Mouse (Mus musculus) liver, embryonic 15.5 days (tissue): ENCODE results near the gene Pfdn2. TPM values are rescaled to one million over a fixed set of nuclear protein-coding genes. Genes with fewer than 3 reads are reported as not detected.

Experiments
- ATAC-seq: fragments of 200-750 bp; cut with Nextera tagmentation; 2 replicates; pipeline ENCODE4 v1.8.0; 2017; ENCODE audit warnings: moderate number of reproducible peaks, mild to moderate bottlenecking, moderate library complexity; ENCODE audit not compliant: insufficient read depth
- H3K27ac ChIP-seq: fragments of 300-500 bp; sonication (generic); replicated peaks from 2 replicates; pipeline ENCODE4 v1.5.1; 2015; ENCODE audit warnings: mild to moderate bottlenecking, inconsistent platforms
- H3K27me3 ChIP-seq: fragments of 300-500 bp; sonication (generic); 2 replicates; pipeline ENCODE4 v1.6.1; 2015; ENCODE audit warnings: mild to moderate bottlenecking, inconsistent platforms
- H3K36me3 ChIP-seq: fragments of 300-500 bp; sonication (generic); replicated peaks from 2 replicates; pipeline ENCODE4 v1.6.1; 2015; ENCODE audit warnings: moderate library complexity, mild to moderate bottlenecking, inconsistent platforms
- H3K4me1 ChIP-seq: fragments of 300-500 bp; sonication (generic); replicated peaks from 2 replicates; pipeline ENCODE4 v1.6.1; 2015; ENCODE audit warnings: inconsistent platforms
- H3K4me2 ChIP-seq: fragments of 300-500 bp; sonication (generic); 2 replicates; pipeline ENCODE4 v1.6.1; 2015; ENCODE audit warnings: moderate library complexity, mild to moderate bottlenecking, inconsistent platforms
- H3K4me3 ChIP-seq: fragments of 300-500 bp; sonication (generic); replicated peaks from 2 replicates; pipeline ENCODE4 v1.5.1; 2015; ENCODE audit warnings: mild to moderate bottlenecking, inconsistent platforms
- H3K9ac ChIP-seq: fragments of 300-500 bp; sonication (generic); 2 replicates; pipeline ENCODE4 v1.6.1; 2015; ENCODE audit warnings: moderate library complexity, mild to moderate bottlenecking, inconsistent platforms
- H3K9me3 ChIP-seq: fragments of 300-500 bp; sonication (generic); replicated peaks from 2 replicates; pipeline ENCODE4 v1.6.1; 2016; ENCODE audit warnings: inconsistent platforms
- WGBS: fragments of 180-500 bp; shearing (Covaris S2); methylation state at CpG from one replicate; pipeline ENCODE4 v1.1.7; 2015; ENCODE audit warnings: mixed read lengths; ENCODE audit not compliant: insufficient replicate concordance; 5-methylcytosine and 5-hydroxymethylcytosine counted together
- polyA plus RNA-seq: library from polyadenylated mRNA; unstranded; fragments of >200 nt; fragmentation: Nextera tagmentation; extraction: Ambion mirVana; gene quantifications from 2 replicates; pipeline ENCODE4 v1.2.1, GENCODE M21; 2015

The Pfdn2 gene
- polyA plus RNA-seq, 1 experiment from 2014 or later: 37.5 TPM

DNA sequence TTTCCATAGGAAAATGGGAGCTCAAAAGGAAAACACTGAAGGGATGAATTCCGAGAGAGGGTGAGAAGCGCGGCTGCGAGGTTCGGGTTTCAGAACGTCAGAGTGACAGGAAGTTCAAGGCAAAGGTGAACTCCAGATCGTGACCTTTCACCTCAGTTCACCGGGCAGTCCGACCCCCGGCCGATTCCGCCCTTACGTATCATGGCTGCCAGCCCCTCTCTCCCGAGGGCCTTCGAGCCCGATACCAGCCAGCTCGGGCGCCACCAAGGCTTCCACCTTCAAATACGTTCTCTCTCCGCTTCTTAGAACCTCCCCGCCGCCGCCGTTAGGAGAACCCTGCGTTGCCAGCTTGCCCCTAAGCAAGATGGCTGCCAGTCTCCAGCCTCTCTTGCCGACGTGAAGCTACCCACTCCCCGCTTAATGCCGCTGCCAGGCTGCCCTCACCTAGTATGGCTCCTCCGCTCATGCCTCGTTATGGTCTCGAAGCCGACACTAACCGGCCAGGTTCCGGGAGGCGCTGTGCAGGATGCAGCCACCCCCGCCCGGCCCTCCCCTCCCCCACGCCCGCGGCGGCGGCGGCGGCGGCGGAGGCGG is 16.5 kb upstream of the Pfdn2 start, which contains the start of gene Dedd:
Gene Dedd, plus strand, starts transcription at position 307 of the 594 bp plus-strand sequence.
- Histone ChIP-seq H3K9me3 (no peaks in the 10 kb centered on the region), H3K27me3 (no peaks in the 10 kb centered on the region), H3K36me3 (peaks cover 6% of the 10 kb centered on the region; the same call in 1 of the 2 replicates), H3K4me1 (peaks cover 48% of the 10 kb centered on the region), H3K4me2 (peak within 1 kb of the TSS; percentile 78), H3K27ac (peak within 1 kb of the TSS; percentile 98), H3K4me3 (peak within 1 kb of the TSS; percentile 93), H3K9ac (peak within 1 kb of the TSS; percentile 85)
- under 1% methylated on average over 48 of the region's 48 CpGs for WGBS
- peak; percentile 84 for ATAC-seq

DNA sequence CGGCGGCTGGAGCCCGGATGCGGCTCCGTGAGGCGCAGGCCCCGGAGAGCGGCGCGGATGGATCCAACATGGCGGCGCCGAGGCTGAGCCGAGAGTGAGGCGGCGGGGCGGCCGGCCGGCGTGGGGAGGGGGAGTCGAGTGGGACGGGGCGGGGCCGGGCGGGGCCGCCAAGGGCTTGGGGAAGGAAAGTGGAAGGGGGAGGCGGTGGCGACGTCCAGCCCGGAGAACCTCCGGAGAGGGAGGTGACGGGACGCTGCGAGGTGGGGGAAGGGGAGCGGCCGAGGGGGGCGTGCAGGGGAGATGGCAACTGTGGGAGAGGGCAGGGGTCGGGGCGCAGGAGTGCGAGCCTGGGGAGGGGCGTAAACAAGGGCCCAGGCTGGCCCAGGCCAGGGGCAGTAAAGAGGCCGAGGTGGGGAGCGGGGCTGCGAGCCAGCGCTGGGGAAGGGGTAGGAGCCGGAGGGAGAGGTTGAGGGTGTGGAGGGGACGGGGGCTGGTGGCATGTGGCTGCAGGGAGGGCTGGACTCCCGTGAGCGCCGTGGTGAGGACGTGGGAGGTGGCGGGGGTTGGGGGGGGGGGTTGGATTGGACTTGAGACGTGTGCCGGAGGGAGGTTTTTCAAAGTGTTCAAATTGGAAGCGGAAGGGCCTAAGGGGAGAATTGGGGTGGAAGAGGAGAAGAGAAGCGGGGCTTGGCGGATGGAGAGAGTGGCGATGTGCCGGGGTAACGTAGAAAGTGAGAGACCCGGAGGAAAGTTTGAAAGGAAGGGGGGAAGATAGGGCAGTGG is 15.8 kb upstream of the Pfdn2 start:
- Histone ChIP-seq H3K9ac (peak overlapping the region; percentile 85), H3K36me3 (peaks cover 6% of the 10 kb centered on the region; the same call in 1 of the 2 replicates), H3K4me3 (peak overlapping the region; percentile 93), H3K27me3 (no peaks in the 10 kb centered on the region), H3K4me2 (peak overlapping the region; percentile 78), H3K4me1 (peaks cover 48% of the 10 kb centered on the region), H3K9me3 (no peaks in the 10 kb centered on the region), H3K27ac (peak overlapping the region; percentile 98)
- WGBS: 2% methylated on average over 59 of the region's 61 CpGs
- peak; percentile 71; the same call in 1 of the 2 replicates for ATAC-seq

DNA sequence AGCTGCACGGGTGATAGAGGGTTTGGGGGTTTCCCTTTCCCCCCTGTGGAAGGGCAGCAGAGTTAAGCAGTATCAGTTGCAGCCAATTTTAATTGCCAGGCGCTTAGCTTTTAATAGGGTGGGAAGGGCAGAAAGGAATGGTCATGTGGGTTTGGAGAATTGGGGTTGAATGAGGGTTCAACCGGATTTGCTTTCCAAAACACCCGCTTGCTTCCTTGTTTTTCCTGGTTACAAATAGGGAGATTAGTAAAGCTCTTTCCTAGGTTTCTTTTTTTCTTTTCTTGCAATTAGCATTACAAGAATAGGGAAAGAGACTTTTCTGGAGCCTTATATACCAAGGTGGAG is 15.3 kb upstream of the Pfdn2 start:
- Histone ChIP-seq H3K36me3 (peaks cover 6% of the 10 kb centered on the region; the same call in 1 of the 2 replicates), H3K4me3 (peak overlapping the region; percentile 93), H3K9me3 (no peaks in the 10 kb centered on the region), H3K27ac (peak overlapping the region; percentile 98), H3K9ac (peak overlapping the region; percentile 85), H3K4me2 (peak overlapping the region; percentile 78), H3K27me3 (no peaks in the 10 kb centered on the region), H3K4me1 (peaks cover 48% of the 10 kb centered on the region)
- ATAC-seq: no peak
- 1% methylated on average over 4 of the region's 4 CpGs for WGBS

DNA sequence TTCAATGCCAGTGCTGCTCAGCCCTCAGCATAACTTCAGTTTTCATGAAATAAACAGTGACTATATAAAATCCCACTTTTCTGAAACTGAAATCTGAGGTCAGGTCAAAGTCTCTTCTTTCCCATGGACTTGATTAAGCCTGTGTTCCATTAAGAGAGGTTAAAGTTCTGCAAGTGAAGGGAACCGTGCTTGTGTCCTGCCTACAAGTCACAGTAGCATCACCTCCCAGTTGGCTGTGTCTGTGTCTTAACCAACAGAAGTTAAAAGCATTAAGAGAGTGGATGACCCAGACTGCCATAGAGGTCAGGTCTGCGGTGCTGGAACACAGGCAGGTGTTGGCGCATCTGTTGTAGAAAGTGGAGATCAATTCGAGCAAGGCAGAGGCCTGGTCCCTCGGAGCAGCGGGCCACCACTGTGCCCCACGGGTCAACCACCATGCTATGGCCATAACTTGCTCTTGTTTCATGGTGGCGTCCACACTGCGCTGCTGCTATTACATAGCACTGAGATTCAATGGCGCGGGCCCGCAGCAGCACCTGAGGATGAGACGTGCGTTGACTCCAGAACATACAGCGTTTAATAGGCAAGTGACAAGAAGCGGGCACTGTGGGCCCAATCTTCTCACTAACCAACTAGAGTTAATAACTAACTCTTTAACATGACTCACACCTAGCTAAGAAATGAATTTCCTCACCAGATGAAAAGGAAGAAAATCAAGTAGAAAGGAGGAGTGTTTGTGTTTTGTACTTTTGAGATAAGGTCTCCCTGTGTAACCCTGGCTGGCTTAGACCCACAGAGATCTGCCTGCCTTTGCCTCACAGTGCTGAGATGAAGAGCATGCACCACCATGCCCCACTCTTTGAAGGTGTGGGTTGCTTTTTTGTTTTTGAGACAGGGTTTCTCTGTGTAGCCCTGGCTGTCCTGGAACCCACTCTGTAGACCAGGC is 2.9 kb upstream of the Pfdn2 start:
- Histone ChIP-seq H3K9me3 (no peaks in the 10 kb centered on the region), H3K4me1 (peaks cover 25% of the 10 kb centered on the region), H3K27me3 (no peaks in the 10 kb centered on the region), H3K27ac (no peak overlapping the region), H3K4me2 (no peak overlapping the region), H3K4me3 (no peak overlapping the region), H3K9ac (no peak overlapping the region), H3K36me3 (peaks cover 60% of the 10 kb centered on the region)
- ATAC-seq: no peak
- WGBS: 87% methylated on average over 16 of the region's 16 CpGs

DNA sequence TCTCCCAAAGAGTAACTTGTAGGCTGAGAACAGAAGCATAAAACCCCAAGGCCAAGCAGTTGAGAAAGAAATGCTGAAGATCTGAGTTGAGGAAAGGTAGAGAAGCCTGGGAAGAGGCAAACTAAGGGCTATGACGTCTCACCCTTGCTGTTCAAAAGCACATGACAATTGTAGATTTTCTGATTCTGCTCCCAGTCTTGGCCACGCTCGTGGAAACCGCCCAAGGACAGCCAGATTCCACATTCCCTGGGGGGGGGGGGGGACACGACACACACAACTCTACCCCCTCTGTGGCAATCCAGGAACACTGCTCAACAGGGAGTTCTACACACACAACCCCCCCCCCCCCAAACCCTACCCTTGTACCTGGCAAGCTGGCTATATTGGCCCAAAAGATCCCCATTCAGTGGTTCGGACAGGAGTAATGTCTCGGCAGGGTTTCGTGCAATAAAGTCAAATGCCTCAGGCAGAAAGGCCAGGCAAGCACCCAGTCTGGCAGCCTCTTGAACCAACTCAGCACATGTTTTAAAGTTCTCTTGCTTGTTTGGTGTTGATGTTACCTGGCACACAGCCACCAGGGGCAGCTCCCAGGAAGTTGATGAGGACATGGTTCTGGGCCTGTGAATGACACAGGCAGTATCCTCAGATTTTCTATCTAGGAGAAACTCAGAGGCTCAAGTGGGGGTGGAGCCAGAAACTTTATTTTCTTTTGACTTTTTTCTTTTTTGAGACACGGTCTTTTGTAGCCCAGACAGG is 1.4 kb upstream of the Pfdn2 start:
- Histone ChIP-seq H3K36me3 (peaks cover 45% of the 10 kb centered on the region), H3K9me3 (no peaks in the 10 kb centered on the region), H3K9ac (no peak overlapping the region), H3K4me1 (peaks cover 27% of the 10 kb centered on the region), H3K4me2 (peak overlapping the region; percentile 84), H3K4me3 (peak overlapping the region; percentile 90; the same call in 1 of the 2 replicates), H3K27ac (peak overlapping the region; percentile 0; the same call in 1 of the 2 replicates), H3K27me3 (no peaks in the 10 kb centered on the region)
- 0 out of 2 replicates have a peak, but pooled peaks have one; percentile 16 for ATAC-seq
- 71% methylated on average over 9 of the region's 9 CpGs for WGBS

DNA sequence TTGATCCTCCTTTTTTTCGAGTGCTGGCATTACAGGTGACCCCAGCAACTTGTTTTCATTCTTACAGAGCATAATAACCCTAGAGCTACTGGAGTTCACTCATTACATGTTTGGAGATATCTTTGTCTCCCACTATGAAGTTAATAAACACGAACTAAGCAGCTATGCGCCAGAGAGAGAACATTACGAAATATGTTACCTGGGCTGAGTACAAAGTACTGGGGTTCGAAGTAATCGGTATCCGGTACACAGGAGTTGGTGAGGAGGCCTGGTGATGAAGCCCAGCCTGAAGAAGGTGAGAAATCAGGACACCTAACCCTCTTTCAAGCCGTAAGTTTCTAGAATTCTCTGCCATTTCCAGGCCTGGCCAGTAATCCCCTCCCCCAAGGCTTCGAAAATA is 755 bp upstream of the Pfdn2 start:
- H3K27me3 ChIP-seq: no peaks in the 10 kb centered on the region
- peak overlapping the region; percentile 90 for H3K4me3 ChIP-seq
- H3K4me1 ChIP-seq: peaks cover 27% of the 10 kb centered on the region
- 64% methylated on average over 9 of the region's 9 CpGs for WGBS
- peaks cover 39% of the 10 kb centered on the region for H3K36me3 ChIP-seq
- peak overlapping the region; percentile 77 for H3K27ac ChIP-seq
- ATAC-seq: peak; percentile 27
- peak overlapping the region; percentile 79 for H3K9ac ChIP-seq
- H3K9me3 ChIP-seq: no peaks in the 10 kb centered on the region
- H3K4me2 ChIP-seq: peak overlapping the region; percentile 84

DNA sequence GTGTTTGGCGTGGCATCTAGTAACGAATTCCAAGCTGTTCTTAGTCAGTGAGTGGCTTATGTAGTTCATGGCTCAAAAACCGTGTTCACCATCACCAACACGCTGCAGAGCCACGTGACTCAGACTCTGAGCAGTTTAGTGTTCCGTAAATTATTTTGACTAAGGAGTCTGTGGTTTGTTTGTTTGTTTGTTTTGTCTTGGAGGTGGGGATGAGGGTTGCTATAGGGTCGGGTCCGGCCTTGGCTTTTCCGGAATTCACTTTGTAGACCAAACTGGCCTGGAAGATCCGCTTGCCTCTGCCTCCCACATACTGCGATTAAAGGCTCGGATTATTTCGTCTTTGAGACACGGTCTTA is 603 bp downstream of the Pfdn2 start:
- 0% methylated on average over 14 of the region's 14 CpGs for WGBS
- H3K27ac ChIP-seq: peak overlapping the region; percentile 77
- H3K4me2 ChIP-seq: peak overlapping the region; percentile 84
- peaks cover 26% of the 10 kb centered on the region for H3K36me3 ChIP-seq
- peaks cover 32% of the 10 kb centered on the region for H3K4me1 ChIP-seq
- H3K27me3 ChIP-seq: no peaks in the 10 kb centered on the region
- peak; percentile 34; the same call in 1 of the 2 replicates for ATAC-seq
- H3K4me3 ChIP-seq: peak overlapping the region; percentile 90
- H3K9ac ChIP-seq: peak overlapping the region; percentile 79
- no peaks in the 10 kb centered on the region for H3K9me3 ChIP-seq

DNA sequence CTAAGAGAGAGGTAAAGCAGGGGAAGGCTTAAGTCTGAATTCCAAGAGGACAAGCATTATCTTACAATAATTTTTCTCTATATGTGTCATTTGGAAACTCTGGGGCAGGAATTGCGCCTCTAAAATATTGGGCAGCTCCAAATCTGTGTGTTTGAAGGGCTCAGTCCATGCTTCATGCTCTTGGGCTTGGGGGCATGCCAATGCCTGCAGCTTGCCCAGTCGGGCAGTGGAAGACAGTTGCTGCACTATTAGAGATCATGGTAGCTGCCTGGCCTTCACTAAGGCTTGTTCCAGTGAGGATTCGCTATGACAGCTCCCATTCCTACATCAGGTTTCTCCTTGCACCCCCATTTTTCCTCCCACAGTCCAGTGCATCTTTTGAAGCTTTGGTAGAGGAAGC is 3.2 kb downstream of the Pfdn2 start:
- H3K4me1 ChIP-seq: peaks cover 32% of the 10 kb centered on the region

DNA sequence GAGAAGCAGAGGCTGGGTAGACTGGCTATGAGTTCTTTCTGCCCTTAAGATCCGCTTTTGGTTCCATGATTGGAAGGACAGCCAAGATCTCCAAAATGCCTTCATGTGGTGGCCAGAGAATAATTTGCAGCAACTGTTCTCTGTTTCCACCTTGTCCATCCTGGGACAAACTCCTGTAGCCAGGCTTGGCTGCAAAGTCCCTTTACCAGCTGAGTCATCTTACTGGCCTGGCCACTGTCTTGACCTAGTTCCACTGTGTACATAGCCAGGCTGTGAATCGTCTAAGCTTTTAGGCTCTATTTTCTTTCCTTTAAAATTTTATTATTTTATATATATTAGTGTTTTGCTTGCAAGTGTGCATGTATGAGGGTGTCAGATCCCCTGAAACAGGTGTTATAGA is 3.7 kb downstream of the Pfdn2 start:
- 84% methylated on average over 2 of the region's 2 CpGs for whole genome bisulfite sequencing

More for the DNA sequence above, 3.2 kb downstream of the Pfdn2 start:
- no peak overlapping the region for H3K4me3 ChIP-seq
- no peaks in the 10 kb centered on the region for H3K27me3 ChIP-seq
- H3K27ac ChIP-seq: no peak overlapping the region
- ATAC-seq: no peak
- WGBS: 78% methylated on average over 3 of the region's 3 CpGs
- H3K4me2 ChIP-seq: no peak overlapping the region
- H3K9ac ChIP-seq: no peak overlapping the region
- 0 out of 2 replicates have a peak, but pooled peaks cover under 1% of the 10 kb centered on the region for H3K36me3 ChIP-seq
- no peaks in the 10 kb centered on the region for H3K9me3 ChIP-seq

DNA sequence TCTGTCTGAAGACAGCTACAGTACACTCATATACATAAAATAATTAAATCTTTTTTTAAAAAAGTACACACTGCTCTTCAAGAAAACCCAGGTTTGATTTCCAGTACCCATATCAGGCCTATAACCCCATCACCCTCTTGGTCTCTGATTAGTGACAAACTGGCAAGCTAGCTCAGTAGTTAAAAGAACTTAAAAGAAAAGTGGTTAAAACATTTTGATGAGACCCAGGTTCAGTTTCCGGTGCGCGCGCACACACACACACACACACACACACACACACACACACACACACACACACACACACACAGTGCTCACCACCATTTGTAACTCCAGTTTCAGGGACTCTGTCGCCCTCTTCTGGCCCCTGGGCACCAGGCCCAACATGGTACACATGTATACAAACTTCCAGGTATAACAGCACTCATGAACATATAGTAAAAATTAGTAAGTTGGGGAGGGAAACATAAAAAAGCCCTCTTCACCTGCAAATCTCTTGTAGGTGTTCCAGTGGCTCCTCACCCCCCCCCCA is 10.4 kb downstream of the Pfdn2 start:
- peaks cover 21% of the 10 kb centered on the region for H3K4me1 ChIP-seq
- no peak overlapping the region for H3K4me2 ChIP-seq
- no peak overlapping the region for H3K4me3 ChIP-seq
- H3K27ac ChIP-seq: no peak overlapping the region
- peaks cover 24% of the 10 kb centered on the region for H3K36me3 ChIP-seq
- no peak overlapping the region for H3K9ac ChIP-seq
- WGBS: 66% methylated on average over 5 of the region's 5 CpGs
- ATAC-seq: no peak
- H3K9me3 ChIP-seq: no peaks in the 10 kb centered on the region
- no peaks in the 10 kb centered on the region for H3K27me3 ChIP-seq

More for the DNA sequence above, 3.7 kb downstream of the Pfdn2 start:
- H3K36me3 ChIP-seq: no peaks in the 10 kb centered on the region
- no peaks in the 10 kb centered on the region for H3K9me3 ChIP-seq
- no peaks in the 10 kb centered on the region for H3K27me3 ChIP-seq
- ATAC-seq: no peak
- H3K4me2 ChIP-seq: no peak overlapping the region
- no peak overlapping the region for H3K27ac ChIP-seq
- H3K4me1 ChIP-seq: peaks cover 32% of the 10 kb centered on the region
- H3K4me3 ChIP-seq: no peak overlapping the region
- no peak overlapping the region for H3K9ac ChIP-seq
